Mouse (Mus musculus) embryonic facial prominence, embryonic 10.5 days (tissue): ENCODE measurements at regions not wholly inside any gene's neighbourhood (a gene's known extent, or its start where the extent isn't known, plus 50 kb on each side); places are given as distances from the start of the nearest gene placed in this dataset.

Source experiments
- DNase-seq: peaks from one replicate; pipeline ENCODE4 v3.0.0-alpha.2; 2017; ENCODE audit warnings: low spot score
- H3K27ac ChIP-seq: fragments of 300-500 bp; sonication (generic); replicated peaks from 2 replicates; pipeline ENCODE4 v1.5.1; 2016; ENCODE audit warnings: mild to moderate bottlenecking
- H3K27me3 ChIP-seq: fragments of 300-500 bp; sonication (generic); replicated peaks from 2 replicates; pipeline ENCODE4 v1.6.1; 2016; ENCODE audit warnings: low read depth, mild to moderate bottlenecking; ENCODE audit not compliant: poor library complexity, severe bottlenecking
- H3K36me3 ChIP-seq: fragments of 300-500 bp; sonication (generic); replicated peaks from 2 replicates; pipeline ENCODE4 v1.6.1; 2016; ENCODE audit warnings: mild to moderate bottlenecking, moderate library complexity
- H3K4me1 ChIP-seq: fragments of 300-500 bp; sonication (generic); 2 replicates; pipeline ENCODE4 v1.6.1; 2016
- H3K4me3 ChIP-seq: fragments of 300-500 bp; sonication (generic); 2 replicates; pipeline ENCODE4 v1.5.1; 2016; ENCODE audit warnings: mild to moderate bottlenecking, moderate library complexity
- H3K9me3 ChIP-seq: fragments of 300-500 bp; sonication (generic); 2 replicates; pipeline ENCODE4 v1.6.1; 2016; ENCODE audit warnings: mild to moderate bottlenecking
- WGBS: fragments of 180-500 bp; shearing (Covaris S2); methylation state at CpG from one replicate; pipeline ENCODE4 v1.1.7; 2016; 5-methylcytosine and 5-hydroxymethylcytosine counted together

GRCm38 (mm10) chr4:35417866-35418265 is 191.9 kb upstream of the C9orf72 start:
- peak; percentile 67 for DNase-seq
- no peaks in the 10 kb centered on the region for H3K27me3 ChIP-seq
- no peaks in the 10 kb centered on the region for H3K9me3 ChIP-seq
- no peak overlapping the region for H3K4me3 ChIP-seq
- no peak overlapping the region for H3K27ac ChIP-seq
- H3K36me3 ChIP-seq = no peaks in the 10 kb centered on the region
- WGBS = 56% methylated on average over 3 of the region's 3 CpGs
- no peaks in the 10 kb centered on the region for H3K4me1 ChIP-seq

GRCm38 (mm10) chr4:35413488-35413887 is 187.5 kb upstream of the C9orf72 start:
- no peaks in the 10 kb centered on the region for H3K36me3 ChIP-seq
- 63% methylated on average over 3 of the region's 3 CpGs for WGBS
- no peak overlapping the region for H3K4me3 ChIP-seq
- no peaks in the 10 kb centered on the region for H3K9me3 ChIP-seq
- H3K27ac ChIP-seq = no peak overlapping the region
- H3K4me1 ChIP-seq = no peaks in the 10 kb centered on the region
- DNase-seq = no peak
- no peaks in the 10 kb centered on the region for H3K27me3 ChIP-seq

GRCm38 (mm10) chr4:35405301-35406006 is 179.5 kb upstream of the C9orf72 start:
- Histone ChIP-seq H3K36me3 (no peaks in the 10 kb centered on the region), H3K4me3 (no peak overlapping the region), H3K9me3 (no peaks in the 10 kb centered on the region), H3K4me1 (0 out of 2 replicates have a peak, but pooled peaks cover 10% of the 10 kb centered on the region), H3K27me3 (no peaks in the 10 kb centered on the region), H3K27ac (no peak overlapping the region)
- no peak for DNase-seq
- WGBS = 79% methylated on average over 7 of the region's 7 CpGs

- H3K27me3 ChIP-seq = no peaks in the 10 kb centered on the region
- no peak for DNase-seq
- 85% methylated on average over 2 of the region's 2 CpGs for WGBS
These were observed 178.1 kb upstream of the C9orf72 start for GRCm38 (mm10) chr4:35404068-35404467.

GRCm38 (mm10) chr4:35403594-35403993 is 177.6 kb upstream of the C9orf72 start:
- H3K4me3 ChIP-seq = no peak overlapping the region
- H3K36me3 ChIP-seq = no peaks in the 10 kb centered on the region
- 0 out of 2 replicates have a peak, but pooled peaks cover 10% of the 10 kb centered on the region for H3K4me1 ChIP-seq
- DNase-seq = no peak
- no peaks in the 10 kb centered on the region for H3K27me3 ChIP-seq
- no peak overlapping the region for H3K27ac ChIP-seq
- 85% methylated on average over 6 of the region's 6 CpGs for WGBS
- H3K9me3 ChIP-seq = no peaks in the 10 kb centered on the region

More at GRCm38 (mm10) chr4:35404068-35404467, 178.1 kb upstream of the C9orf72 start:
- Histone ChIP-seq H3K4me1 (0 out of 2 replicates have a peak, but pooled peaks cover 10% of the 10 kb centered on the region), H3K27ac (no peak overlapping the region), H3K36me3 (no peaks in the 10 kb centered on the region), H3K4me3 (no peak overlapping the region), H3K9me3 (no peaks in the 10 kb centered on the region)

- H3K36me3 ChIP-seq = no peaks in the 10 kb centered on the region
- H3K27me3 ChIP-seq = no peaks in the 10 kb centered on the region
- H3K4me3 ChIP-seq = no peak overlapping the region
- H3K4me1 ChIP-seq = 0 out of 2 replicates have a peak, but pooled peaks cover 10% of the 10 kb centered on the region
- H3K9me3 ChIP-seq = no peaks in the 10 kb centered on the region
- H3K27ac ChIP-seq = no peak overlapping the region
- no peak for DNase-seq
- WGBS = 74% methylated on average over 9 of the region's 9 CpGs
These were observed 176.6 kb upstream of the C9orf72 start for GRCm38 (mm10) chr4:35402376-35403133.

GRCm38 (mm10) chr4:35401783-35402182 is 175.8 kb upstream of the C9orf72 start:
- DNase-seq = no peak
- H3K4me3 ChIP-seq = no peak overlapping the region
- no peaks in the 10 kb centered on the region for H3K27me3 ChIP-seq
- WGBS = 67% methylated on average over 4 of the region's 4 CpGs
- H3K27ac ChIP-seq = no peak overlapping the region
- 0 out of 2 replicates have a peak, but pooled peaks cover 10% of the 10 kb centered on the region for H3K4me1 ChIP-seq
- H3K36me3 ChIP-seq = no peaks in the 10 kb centered on the region
- H3K9me3 ChIP-seq = no peaks in the 10 kb centered on the region

GRCm38 (mm10) chr4:35400511-35400910 is 174.5 kb upstream of the C9orf72 start:
- Histone ChIP-seq H3K4me3 (no peak overlapping the region), H3K4me1 (0 out of 2 replicates have a peak, but pooled peaks cover 10% of the 10 kb centered on the region), H3K27me3 (no peaks in the 10 kb centered on the region), H3K36me3 (no peaks in the 10 kb centered on the region), H3K9me3 (no peaks in the 10 kb centered on the region), H3K27ac (no peak overlapping the region)
- no peak for DNase-seq
- 90% methylated on average over 6 of the region's 6 CpGs for WGBS

- 91% methylated on average over 5 of the region's 5 CpGs for WGBS
- Histone ChIP-seq H3K9me3 (peaks cover 5% of the 10 kb centered on the region; the same call in 1 of the 2 replicates), H3K36me3 (no peaks in the 10 kb centered on the region), H3K27ac (no peak overlapping the region), H3K27me3 (no peaks in the 10 kb centered on the region), H3K4me3 (no peak overlapping the region), H3K4me1 (peaks cover 4% of the 10 kb centered on the region; the same call in 1 of the 2 replicates)
- no peak for DNase-seq
These were observed 169.6 kb upstream of the C9orf72 start for GRCm38 (mm10) chr4:35395583-35395877.

GRCm38 (mm10) chr4:35394821-35395582 is 169.0 kb upstream of the C9orf72 start:
- DNase-seq = no peak
- no peak overlapping the region for H3K27ac ChIP-seq
- H3K9me3 ChIP-seq = peaks cover 5% of the 10 kb centered on the region; the same call in 1 of the 2 replicates
- H3K4me1 ChIP-seq = peaks cover 4% of the 10 kb centered on the region; the same call in 1 of the 2 replicates
- WGBS = 59% methylated on average over 16 of the region's 16 CpGs
- H3K36me3 ChIP-seq = no peaks in the 10 kb centered on the region
- no peaks in the 10 kb centered on the region for H3K27me3 ChIP-seq
- H3K4me3 ChIP-seq = no peak overlapping the region

GRCm38 (mm10) chr4:35375791-35376190 is 149.8 kb upstream of the C9orf72 start:
- Histone ChIP-seq H3K9me3 (peaks cover 6% of the 10 kb centered on the region), H3K4me1 (peaks cover 13% of the 10 kb centered on the region), H3K27me3 (no peaks in the 10 kb centered on the region), H3K4me3 (no peak overlapping the region), H3K27ac (no peak overlapping the region), H3K36me3 (no peaks in the 10 kb centered on the region)
- no peak for DNase-seq
- WGBS = 39% methylated on average over 4 of the region's 4 CpGs

GRCm38 (mm10) chr4:35373213-35373860 is 147.4 kb upstream of the C9orf72 start:
- H3K27ac ChIP-seq = no peak overlapping the region
- 56% methylated on average over 9 of the region's 9 CpGs for WGBS
- no peaks in the 10 kb centered on the region for H3K27me3 ChIP-seq

More at GRCm38 (mm10) chr4:35373213-35373860, 147.4 kb upstream of the C9orf72 start:
- no peak for DNase-seq
- Histone ChIP-seq H3K4me3 (no peak overlapping the region), H3K36me3 (no peaks in the 10 kb centered on the region), H3K4me1 (peaks cover 13% of the 10 kb centered on the region), H3K9me3 (peaks cover 6% of the 10 kb centered on the region)
